Mouse (Mus musculus) frontal cortex, postnatal 10 days (tissue): ENCODE measurements around the gene Runx2.

Experiments used
- DNase-seq, 2 experiments: peaks; one replicate each; pipeline ENCODE4 v3.0.0; 2022; ENCODE audit warnings: low spot score in 2 of 2, mixed read lengths in 1 of 2

Gene Runx2

DNA sequence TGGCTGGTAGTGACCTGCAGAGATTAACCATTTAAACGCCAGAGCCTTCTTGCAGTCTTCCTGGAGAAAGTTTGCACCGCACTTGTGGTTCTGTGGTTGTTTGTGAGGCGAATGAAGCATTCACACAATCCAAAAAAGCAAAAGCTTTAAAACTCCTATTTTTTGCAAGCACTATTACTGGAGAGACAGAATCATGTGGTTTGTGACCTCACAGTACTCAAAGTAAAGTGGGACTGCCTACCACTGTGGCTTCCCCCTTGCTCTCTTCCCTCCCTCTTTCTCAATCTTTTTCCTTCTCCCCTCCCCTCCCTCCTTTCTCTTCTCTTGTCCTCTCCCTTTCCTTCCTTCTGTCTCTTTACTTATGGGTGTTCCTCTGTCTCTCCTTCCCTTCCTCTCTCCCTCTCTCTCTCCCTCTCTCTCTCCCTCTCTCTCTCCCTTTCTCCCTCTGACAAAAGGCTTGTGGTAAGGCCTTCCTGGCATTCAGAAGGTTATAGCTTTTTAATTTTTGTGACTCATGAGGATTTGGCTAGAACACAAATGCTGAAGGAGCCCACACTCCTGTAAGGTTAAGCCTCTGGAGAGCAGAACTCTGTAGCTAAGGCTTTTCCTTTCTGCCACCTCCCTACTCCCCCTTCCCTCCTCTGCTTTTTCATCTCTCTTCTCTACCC lies at the start of gene Runx2:
TSS of gene Runx2 (minus strand) at position 290 of the 668 bp plus-strand sequence.
- no peak for DNase-seq

GRCm38 (mm10) chr17:44863165-44863564 lies 48.6 kb upstream of the Runx2 start:
- no peak for DNase-seq

DNA sequence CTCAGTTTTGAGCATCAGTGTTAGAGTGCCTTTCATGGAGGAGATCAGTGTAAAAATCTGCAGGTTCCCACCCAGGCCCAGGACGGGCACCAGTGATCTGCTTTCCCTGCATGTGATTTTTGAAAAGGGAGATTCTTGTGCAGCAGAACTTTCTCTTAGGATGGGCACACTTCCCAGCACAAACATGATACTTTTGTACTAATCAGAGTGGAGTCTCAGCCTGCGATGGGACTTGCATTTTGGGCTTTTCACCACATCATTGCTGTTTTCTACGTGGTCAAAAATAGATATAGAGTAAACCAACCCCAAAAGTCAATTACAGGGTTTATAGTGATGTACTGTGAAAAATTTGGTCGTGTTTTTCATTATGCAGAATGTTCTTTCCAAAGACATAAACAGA lies 27.6 kb upstream of the Runx2 start:
- no peak for DNase-seq

DNA sequence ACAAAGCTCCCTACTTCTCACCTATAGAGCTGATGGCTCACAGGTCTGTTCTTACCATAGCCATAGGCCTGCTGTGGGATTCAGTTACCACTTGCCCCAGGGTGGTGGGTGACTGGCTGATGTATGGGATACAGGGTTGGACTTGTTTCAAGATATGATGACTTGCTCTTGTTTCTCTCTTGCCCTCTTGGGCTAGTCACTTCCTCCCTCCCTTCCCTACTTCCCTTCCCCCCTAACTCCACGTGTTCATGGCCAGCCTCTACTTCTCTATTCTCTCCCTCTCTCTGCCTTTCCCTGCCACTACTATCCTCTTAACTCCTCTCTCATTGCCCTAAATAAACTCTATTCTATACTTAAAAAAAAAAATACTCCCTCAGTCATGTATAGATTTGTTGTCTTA lies 16.6 kb upstream of the Runx2 start:
- no peak for DNase-seq

GRCm38 (mm10) chr17:44829587-44829986 lies 15.0 kb upstream of the Runx2 start:
- no peak for DNase-seq

- no peak for DNase-seq
These were observed 13.4 kb upstream of the Runx2 start for GRCm38 (mm10) chr17:44827964-44828363.

DNA sequence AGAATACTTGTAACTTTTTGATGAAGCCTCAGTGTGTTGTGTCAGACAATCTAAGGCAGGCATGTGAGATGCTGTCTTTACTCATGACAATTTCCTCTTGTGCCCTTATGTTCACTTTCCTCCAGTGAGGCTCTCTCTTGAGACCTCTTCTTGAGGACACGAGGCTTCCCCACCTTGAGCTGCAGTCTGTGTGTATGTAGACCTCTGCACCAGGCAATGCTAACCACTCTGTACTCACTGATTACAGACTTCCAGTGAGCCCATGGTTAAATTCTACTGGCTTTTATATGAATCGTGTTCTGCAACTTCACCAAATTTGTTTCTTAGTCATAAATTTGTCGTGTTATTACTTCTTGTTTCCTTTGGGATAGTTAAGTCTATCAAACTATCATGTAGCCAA lies 12.5 kb upstream of the Runx2 start:
- no peak for DNase-seq

GRCm38 (mm10) chr17:44821940-44822339 lies 7.3 kb upstream of the Runx2 start:
- DNase-seq = no peak

- no peak for DNase-seq
These were observed 5.2 kb upstream of the Runx2 start for GRCm38 (mm10) chr17:44819816-44820215.

GRCm38 (mm10) chr17:44818825-44819224 lies 4.2 kb upstream of the Runx2 start:
- no peak for DNase-seq

DNA sequence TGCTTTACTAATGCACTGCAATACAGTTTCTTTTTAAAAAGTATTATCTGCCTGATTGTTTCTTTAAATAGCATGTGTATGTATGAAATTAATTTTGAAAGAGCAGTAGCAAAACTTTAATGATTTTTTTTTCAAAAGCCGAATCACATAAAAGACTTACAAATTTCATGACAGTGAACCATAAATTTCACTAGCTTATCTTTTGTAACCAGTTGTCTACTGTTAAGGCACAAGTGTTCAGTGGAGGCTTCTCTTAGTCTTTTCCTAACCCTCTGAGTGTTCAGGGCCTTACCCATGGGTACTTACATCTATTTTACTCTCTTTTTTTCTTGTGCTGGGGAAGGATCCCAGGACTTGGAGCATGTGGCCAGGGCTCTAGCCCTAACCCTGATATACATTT lies 7.6 kb downstream of the Runx2 start:
- no peak for DNase-seq

DNA sequence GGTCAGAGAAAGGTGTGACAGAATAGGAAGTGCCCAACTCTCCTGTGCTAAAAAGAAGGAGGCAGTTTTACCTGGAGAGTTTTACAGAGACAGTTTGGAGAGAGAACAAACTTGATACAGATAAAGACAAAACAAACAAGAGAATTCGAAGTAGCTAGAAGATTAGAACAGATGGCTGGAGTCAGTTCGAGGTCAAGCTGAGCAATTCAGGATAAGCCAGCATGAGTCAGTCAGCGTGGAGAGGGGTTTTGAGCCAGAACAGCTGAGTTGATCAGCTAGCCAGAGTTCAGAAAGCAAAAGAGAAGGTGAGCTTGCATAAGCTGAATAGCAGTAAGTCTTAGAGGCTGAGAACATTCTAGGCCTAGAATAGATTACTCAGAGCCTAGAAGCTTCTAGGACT lies 17.3 kb downstream of the Runx2 start:
- DNase-seq = no peak

GRCm38 (mm10) chr17:44792218-44792917 lies 22.2 kb downstream of the Runx2 start:
- no peak for DNase-seq

DNA sequence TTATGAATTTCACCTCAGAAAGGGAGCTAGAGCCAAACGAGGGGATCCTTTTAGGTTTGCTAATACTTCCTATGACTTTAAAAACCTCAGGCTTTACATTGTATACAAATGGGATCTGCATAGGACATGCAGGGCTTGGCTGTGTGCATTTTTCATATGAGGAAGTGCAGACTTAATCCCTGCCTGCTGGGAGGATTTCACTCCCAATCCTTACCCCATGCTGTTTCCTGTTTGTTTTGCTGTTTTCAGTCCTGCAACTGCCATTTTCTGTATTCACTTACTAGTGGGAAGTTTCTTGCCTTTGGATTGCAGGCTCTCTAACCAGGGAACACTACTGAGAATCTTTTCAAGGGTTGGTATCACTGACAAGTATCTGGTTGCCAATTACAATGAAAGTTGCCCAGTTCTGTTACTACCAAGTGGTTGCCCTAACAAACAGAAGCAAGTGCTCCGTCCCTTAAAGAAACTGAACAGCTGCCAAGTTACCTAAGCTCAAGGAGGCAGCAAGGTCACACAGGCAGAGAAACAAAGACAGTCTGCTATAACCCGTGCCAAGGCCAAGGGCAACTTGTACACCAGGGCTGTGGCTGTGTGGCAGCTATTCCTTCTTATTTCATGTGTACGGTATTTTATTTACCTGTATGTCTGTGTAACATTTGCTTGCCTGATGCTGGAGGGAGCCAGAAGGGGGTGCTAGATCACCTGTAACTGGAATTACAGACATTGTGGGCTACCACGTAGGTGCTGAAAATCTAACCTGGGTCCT lies 25.4 kb downstream of the Runx2 start:
- DNase-seq = no peak

DNA sequence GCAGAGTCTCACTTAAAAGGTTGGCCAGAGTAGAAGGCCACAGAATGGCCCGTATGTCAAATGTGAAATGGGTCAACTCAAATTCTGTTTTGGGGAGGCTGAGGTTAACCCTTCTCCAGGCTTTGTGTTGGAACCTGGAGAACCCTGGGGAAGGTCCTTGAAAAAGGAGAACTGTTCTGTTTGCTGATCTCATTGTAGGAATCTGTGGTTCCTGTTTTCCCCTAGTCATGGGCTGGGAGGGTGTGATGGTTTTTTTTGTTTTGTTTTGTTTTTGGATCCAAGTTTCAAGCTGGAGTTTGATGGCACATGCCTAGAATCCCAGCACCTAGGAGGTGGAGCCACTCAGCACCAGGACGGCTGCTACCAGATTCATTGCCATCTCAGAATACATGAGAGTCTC lies 31.5 kb downstream of the Runx2 start:
- no peak for DNase-seq

- DNase-seq = no peak
These were observed 32.2 kb downstream of the Runx2 start for GRCm38 (mm10) chr17:44782366-44782765.

GRCm38 (mm10) chr17:44780353-44780752 lies 34.2 kb downstream of the Runx2 start:
- DNase-seq = no peak

- DNase-seq = no peak
These were observed 36.5 kb downstream of the Runx2 start for GRCm38 (mm10) chr17:44778141-44778540.

DNA sequence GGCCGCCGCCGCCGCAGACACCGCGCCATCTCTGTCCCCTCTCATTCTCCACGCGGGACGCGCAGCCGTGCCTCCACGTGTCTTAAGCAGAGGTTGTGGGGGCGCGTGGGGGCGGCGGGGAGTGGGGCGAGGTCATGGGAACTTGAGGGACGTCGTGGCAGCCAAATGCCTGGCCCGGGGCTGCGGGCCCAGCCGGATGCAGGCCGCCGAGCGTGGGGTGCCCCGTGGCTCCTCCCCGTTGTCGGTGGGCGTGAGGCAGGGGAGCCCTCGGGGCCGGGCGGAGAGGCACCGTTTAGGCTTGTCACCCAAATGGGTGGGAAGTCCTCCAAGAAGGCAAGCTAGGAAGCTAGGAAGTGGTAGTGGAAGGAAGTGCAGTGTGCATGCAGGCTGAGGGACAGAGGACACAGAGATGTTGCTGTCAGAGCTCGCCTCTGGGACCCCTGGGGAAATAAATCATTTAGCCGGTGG lies 37.2 kb downstream of the Runx2 start:
- peak; percentile 73 to 77 for DNase-seq

DNA sequence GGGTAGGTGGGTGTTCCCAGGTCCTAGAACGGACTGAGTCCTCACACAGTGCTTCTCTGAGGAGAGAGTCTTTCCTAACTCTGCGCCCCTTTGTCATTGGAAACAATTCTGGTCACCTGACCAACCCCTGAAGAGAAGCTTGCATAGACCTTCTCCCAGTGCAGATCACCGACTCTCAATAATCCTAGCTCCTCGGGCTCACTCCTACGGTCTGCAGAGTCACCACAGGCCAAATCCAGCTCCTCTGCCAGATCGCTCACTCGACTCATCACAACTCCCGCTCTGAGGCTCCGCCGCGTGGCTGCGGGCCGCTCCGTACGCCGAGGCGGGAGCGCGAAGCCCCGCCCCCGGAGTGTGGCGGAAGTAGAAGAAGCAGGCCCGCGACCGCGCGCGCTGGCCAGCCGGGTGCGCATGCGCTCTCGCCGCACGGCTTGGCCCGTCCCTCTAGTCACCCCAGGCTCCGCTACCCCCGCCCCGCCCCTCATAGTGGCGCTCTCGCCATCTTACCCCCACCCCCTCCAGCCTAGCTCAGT lies 37.8 kb downstream of the Runx2 start, which contains the start of gene Supt3:
TSS of gene Supt3 (plus strand) at position 415 of the 533 bp plus-strand sequence.
- peak; percentile 93 to 96 for DNase-seq

DNA sequence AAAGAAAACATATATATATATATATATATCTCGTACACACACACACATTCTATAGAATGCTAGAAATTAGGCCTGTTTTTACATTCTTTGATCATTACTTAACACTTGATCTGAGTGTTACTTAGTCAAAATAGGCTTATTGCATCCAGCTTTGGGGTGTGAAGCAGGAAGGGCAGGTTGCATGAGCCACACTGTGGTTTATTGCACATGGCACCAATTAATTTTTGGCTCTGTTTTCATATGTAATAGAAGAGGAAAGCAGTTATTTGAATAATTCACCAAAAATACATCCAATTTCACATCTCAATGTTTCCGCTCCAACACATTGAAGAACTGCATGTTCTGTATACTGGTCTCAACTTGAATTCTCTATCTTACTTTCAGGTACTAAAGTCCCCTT lies 42.0 kb downstream of the Runx2 start:
- no peak for DNase-seq

DNA sequence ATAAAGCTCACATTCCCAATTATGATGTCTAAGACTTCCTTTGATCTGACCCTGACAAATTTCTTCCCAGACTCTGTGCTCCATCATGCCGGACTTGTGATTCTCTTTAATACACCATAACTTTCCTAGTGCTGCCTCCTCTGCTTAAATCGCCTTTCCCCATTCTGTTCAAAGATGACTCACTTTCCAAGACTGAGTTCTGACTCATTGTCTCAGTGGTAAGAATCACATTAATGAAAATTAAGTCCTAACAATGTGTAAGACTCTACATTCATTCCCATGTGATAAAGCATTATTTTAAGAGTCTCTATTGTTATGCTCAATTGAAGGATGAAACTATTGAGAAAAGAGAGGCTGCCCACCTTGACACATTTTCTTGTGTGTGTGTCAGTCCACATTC lies 43.7 kb downstream of the Runx2 start:
- DNase-seq = no peak
